Mouse (Mus musculus) embryonic facial prominence, embryonic 10.5 days (tissue): ENCODE data around the gene Sfrp5. TPM values are rescaled to one million over a fixed set of nuclear protein-coding genes. Genes with fewer than 3 reads are reported as not detected.

Experiments used
- DNase-seq: peaks from one replicate; pipeline ENCODE4 v3.0.0-alpha.2; 2017; ENCODE audit warnings: low spot score
- H3K27ac ChIP-seq: fragments of 300-500 bp; sonication (generic); replicated peaks from 2 replicates; pipeline ENCODE4 v1.5.1; 2016; ENCODE audit warnings: mild to moderate bottlenecking
- H3K27me3 ChIP-seq: fragments of 300-500 bp; sonication (generic); replicated peaks from 2 replicates; pipeline ENCODE4 v1.6.1; 2016; ENCODE audit warnings: low read depth, mild to moderate bottlenecking; ENCODE audit not compliant: poor library complexity, severe bottlenecking
- H3K36me3 ChIP-seq: fragments of 300-500 bp; sonication (generic); replicated peaks from 2 replicates; pipeline ENCODE4 v1.6.1; 2016; ENCODE audit warnings: mild to moderate bottlenecking, moderate library complexity
- H3K4me1 ChIP-seq: fragments of 300-500 bp; sonication (generic); 2 replicates; pipeline ENCODE4 v1.6.1; 2016
- H3K4me3 ChIP-seq: fragments of 300-500 bp; sonication (generic); 2 replicates; pipeline ENCODE4 v1.5.1; 2016; ENCODE audit warnings: mild to moderate bottlenecking, moderate library complexity
- H3K9me3 ChIP-seq: fragments of 300-500 bp; sonication (generic); 2 replicates; pipeline ENCODE4 v1.6.1; 2016; ENCODE audit warnings: mild to moderate bottlenecking
- WGBS: fragments of 180-500 bp; shearing (Covaris S2); methylation state at CpG from one replicate; pipeline ENCODE4 v1.1.7; 2016; 5-methylcytosine and 5-hydroxymethylcytosine counted together
- polyA plus RNA-seq: library from polyadenylated mRNA; unstranded; fragments of >200 nt; fragmentation: Nextera tagmentation; extraction: Ambion mirVana; gene quantifications from 2 replicates; pipeline ENCODE4 v1.2.1, GENCODE M21; 2016

Sfrp5 gene
- 0.58 and 0.72 TPM in 2 replicates for polyA plus RNA-seq

DNA sequence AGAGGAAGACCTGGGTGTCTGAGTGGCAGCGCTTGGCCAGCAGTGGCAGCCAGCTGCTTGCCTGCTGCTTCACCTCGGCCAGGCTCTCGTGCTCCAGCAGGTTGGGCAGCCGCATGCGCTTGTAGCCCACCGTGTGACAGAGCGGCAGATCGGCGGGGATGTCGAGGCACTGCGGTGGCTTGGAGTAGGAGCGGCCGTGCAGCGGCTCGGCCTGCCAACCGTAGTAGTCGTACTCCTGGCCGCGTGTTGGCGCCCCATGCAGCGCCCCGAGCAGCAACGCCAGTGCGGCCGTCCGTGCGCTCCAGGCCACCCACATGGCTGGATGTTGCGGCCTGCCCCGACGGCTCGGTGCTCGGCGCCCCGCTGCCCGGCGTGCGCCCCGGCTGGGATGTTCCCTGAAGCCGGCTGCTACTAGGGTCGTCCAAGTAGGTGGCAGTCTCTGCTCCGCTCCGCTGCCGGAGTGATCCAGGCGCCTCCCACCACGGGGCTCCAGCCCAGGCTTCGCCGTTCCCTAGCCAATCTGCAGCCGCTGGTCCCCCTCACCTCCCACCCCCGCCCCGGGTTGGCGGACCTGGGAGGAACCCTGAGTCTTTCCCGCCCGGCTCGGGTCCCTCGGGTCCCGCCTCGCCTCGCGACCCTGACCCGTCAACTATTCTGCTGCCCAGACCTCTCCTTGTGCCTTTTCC lies at the start of gene Sfrp5:
Sfrp5 (minus strand) TSS at position 557 of the 686 bp plus-strand sequence.
- WGBS, result 1% methylated on average over 60 of the region's 60 CpGs
- DNase-seq, result peak; percentile 65
- H3K27ac ChIP-seq, result no peak within 1 kb of the TSS

DNA sequence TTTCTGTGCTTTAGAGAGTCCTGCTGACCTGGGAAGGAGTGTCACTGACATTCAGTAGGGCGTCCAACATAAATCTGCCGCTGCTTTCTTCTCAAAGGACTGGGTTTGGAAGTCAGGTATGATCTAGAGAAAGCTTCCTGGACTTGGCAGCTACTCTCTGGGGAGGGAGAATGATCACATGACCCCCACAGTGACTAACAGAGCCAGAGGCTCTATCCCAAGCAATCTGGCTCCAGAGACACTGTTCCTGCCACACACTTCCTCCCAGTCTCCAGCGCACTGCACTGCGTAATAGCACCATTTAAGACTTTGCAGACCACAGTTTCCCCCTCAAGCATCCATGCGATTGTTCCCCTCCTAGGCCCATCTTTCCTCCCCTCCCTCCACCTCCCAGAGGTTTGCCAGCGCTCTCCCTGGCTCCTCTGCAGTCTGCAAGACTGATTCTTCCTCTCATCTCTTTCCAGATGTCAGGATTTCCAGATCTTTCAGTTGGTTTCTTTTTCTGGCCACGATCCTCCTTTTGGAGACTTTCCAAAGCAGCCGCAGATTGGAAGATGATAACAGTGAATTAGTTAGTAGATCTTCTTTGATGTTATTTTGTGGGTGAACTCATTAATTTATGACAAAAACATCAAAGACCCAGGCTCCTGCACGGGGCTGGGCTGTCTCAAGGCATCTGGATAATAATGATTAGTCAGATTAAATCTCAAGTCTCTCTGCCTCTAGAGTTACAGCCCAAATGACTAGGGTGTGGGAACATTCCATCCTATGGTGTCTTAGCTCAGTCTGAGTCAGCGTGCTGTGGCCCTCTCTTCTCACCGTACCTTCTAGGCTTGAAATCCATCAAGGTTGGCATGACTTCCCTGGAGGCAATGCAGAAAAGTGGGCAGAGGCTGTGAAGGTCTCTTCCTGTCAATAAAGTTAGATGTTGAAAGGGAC lies 48.2 kb upstream of the Sfrp5 start:
- no peak for DNase-seq
- Histone ChIP-seq H3K4me1 (peaks cover 2% of the 10 kb centered on the region; the same call in 1 of the 2 replicates), H3K27me3 (peaks cover 25% of the 10 kb centered on the region), H3K9me3 (no peaks in the 10 kb centered on the region), H3K4me3 (no peak overlapping the region), H3K27ac (no peak overlapping the region), H3K36me3 (no peaks in the 10 kb centered on the region)
- 75% methylated on average over 11 of the region's 11 CpGs for WGBS

More for the DNA sequence above, at the start of gene Sfrp5:
- Histone ChIP-seq H3K27me3 (peaks cover 91% of the 10 kb centered on the region), H3K4me3 (peak within 1 kb of the TSS; percentile 51), H3K36me3 (no peaks in the 10 kb centered on the region), H3K4me1 (peaks cover 31% of the 10 kb centered on the region), H3K9me3 (0 out of 2 replicates have a peak, but pooled peaks cover 4% of the 10 kb centered on the region)

DNA sequence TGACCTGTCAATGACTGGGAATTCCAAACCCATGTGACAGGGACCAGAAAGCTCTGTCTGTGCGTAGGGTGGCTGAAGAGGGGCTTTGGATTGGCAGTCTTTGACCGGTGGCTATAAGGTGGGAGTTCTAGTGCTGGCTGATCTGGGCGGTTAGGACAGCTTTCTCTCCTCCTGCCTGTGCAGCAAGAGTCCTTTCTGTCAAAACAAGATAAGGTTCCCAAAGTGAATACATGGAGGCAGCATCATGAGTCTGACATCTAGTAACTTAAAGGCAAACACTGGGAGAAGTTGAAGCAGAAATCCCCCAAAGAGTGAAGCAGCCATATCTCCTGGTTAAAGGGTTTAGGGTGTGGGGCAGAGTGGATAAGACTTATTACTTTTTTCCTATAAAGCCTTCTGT lies 45.5 kb upstream of the Sfrp5 start, which contains the start of gene Golga7b:
Golga7b (plus strand) TSS at position 56 of the 400 bp plus-strand sequence.
- H3K27me3 ChIP-seq, result no peaks in the 10 kb centered on the region
- no peaks in the 10 kb centered on the region for H3K9me3 ChIP-seq
- H3K27ac ChIP-seq, result no peak within 1 kb of the TSS
- H3K36me3 ChIP-seq, result no peaks in the 10 kb centered on the region
- DNase-seq, result no peak
- WGBS, result 84% methylated on average over 3 of the region's 3 CpGs
- H3K4me1 ChIP-seq, result peaks cover 2% of the 10 kb centered on the region; the same call in 1 of the 2 replicates
- H3K4me3 ChIP-seq, result no peak within 1 kb of the TSS

DNA sequence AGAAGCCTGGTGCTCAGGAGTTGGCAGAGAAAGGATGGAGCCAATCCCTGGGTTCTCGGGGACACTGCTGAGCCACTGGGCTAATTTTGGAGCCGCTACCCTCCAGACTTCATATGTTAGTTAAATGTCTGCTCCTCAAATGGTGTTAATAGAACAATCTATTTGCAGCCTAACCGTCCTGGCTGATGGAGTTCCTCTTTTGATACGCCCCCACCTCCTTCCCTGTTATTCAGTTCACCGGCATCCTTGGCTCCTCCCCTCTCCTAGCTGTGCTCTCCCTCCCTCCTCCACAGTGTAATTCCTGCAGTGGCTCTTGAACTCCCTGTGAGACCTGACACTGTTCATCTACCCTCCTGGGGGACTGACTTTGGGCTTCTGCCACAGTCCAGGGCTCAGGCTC lies 44.6 kb upstream of the Sfrp5 start:
- peaks cover 8% of the 10 kb centered on the region for H3K4me1 ChIP-seq
- 47% methylated on average over 5 of the region's 5 CpGs for WGBS
- H3K4me3 ChIP-seq, result no peak overlapping the region
- H3K36me3 ChIP-seq, result no peaks in the 10 kb centered on the region
- no peaks in the 10 kb centered on the region for H3K9me3 ChIP-seq
- no peak for DNase-seq
- no peak overlapping the region for H3K27ac ChIP-seq
- no peaks in the 10 kb centered on the region for H3K27me3 ChIP-seq

DNA sequence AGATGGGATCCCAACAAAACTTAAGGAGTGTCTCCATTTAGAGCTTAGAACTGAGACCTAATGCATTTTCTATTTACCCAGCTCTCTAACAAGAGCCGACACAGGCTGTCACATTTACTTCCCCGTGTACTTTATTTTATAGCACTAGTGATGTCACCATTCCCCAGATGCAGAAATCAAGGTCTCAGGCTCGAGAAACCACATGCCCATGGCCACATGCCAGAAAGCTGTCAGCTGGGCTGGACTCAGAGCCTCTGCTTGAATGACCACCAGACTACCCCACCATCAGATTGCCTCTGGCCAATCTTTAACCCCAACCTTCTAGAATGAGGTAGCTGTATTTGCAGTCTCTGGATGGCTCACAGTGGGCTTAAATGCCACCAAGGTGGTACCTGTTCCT lies 41.3 kb upstream of the Sfrp5 start:
- H3K4me1 ChIP-seq, result peaks cover 15% of the 10 kb centered on the region
- no peaks in the 10 kb centered on the region for H3K36me3 ChIP-seq
- no peak overlapping the region for H3K27ac ChIP-seq
- 79% methylated on average over 3 of the region's 3 CpGs for WGBS
- H3K4me3 ChIP-seq, result no peak overlapping the region
- H3K27me3 ChIP-seq, result no peaks in the 10 kb centered on the region
- H3K9me3 ChIP-seq, result no peaks in the 10 kb centered on the region
- no peak for DNase-seq

DNA sequence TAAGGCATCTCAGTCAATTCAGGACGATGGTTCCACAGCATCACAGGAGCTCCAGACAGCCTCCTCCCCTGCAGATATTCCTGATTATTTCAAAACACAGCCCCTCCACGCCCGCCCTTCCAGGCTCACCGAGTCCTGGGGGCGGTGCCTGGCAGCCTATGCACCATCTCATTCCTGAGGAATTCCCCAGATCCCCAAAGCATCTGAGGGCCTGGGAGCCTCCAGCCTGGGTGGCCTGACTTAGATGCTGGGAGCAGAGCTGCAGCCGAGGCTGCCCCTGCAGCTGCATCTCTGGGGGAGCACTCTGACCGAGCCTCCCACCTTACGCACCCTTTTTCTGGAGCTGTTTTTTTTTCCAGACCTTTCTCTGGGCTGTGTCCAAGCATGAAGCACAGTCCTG lies 38.8 kb upstream of the Sfrp5 start:
- 61% methylated on average over 8 of the region's 8 CpGs for WGBS

DNA sequence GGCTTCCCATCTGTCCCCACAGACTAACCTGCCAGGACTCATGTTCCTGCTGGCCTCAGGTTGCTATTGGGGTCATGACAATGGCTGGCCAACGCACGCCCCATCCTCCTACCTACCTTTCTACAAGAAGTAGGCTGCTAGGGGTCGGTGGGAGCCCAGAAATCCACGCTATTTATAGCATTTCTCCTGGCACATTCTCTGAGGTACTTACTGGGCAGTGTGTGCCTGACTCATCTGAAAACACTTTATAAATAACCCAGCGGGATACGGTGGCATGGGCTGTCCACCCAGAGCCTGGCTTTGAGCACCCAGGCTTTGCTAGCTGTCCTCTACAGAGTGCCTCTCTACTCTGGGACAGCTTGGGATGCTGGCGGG lies 36.3 kb upstream of the Sfrp5 start:
- no peak overlapping the region for H3K27ac ChIP-seq
- DNase-seq, result no peak
- no peaks in the 10 kb centered on the region for H3K9me3 ChIP-seq
- no peak overlapping the region for H3K4me3 ChIP-seq
- WGBS, result 70% methylated on average over 7 of the region's 7 CpGs
- no peaks in the 10 kb centered on the region for H3K36me3 ChIP-seq
- H3K27me3 ChIP-seq, result no peaks in the 10 kb centered on the region
- peaks cover 22% of the 10 kb centered on the region for H3K4me1 ChIP-seq

More for the DNA sequence above, 38.8 kb upstream of the Sfrp5 start:
- no peak overlapping the region for H3K4me3 ChIP-seq
- no peaks in the 10 kb centered on the region for H3K27me3 ChIP-seq
- H3K4me1 ChIP-seq, result peaks cover 22% of the 10 kb centered on the region
- DNase-seq, result no peak
- no peaks in the 10 kb centered on the region for H3K9me3 ChIP-seq
- no peak overlapping the region for H3K27ac ChIP-seq
- no peaks in the 10 kb centered on the region for H3K36me3 ChIP-seq

DNA sequence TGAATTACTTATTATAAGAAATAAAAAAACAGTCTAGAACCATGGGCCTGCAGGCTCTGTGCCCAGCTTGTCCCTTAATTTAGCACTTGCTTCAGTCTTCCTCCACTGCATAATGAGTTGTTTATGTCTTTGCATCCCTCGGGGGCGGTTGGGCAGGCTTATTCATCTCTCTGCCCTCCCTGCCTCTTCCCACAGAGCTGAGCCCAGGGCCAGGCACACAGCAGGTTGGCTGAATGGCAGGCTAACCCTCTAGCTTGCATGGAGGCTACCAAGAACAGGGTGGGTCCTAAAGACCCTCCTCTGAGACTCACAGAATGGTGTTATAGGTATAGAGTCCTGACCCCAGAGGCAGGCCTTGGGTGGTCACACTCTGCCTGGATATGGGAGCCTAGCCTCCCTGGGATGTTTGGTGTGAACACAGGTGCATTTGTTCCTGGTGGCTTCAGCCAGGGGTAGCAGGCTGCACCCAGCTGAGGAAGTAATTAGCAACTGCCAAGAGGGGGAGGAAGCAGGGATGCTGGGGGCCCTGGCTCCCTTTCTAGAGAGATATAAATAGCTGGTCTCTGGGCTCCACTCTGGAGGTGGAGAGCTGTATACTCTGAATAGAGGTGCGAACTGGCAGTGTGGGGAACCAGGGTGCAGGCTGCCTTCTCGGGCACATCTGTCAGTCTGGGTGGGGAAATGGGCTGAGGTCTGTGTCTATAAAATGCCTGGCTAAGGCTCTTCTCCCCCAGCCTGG lies 35.7 kb upstream of the Sfrp5 start:
- Histone ChIP-seq H3K4me1 (peaks cover 22% of the 10 kb centered on the region), H3K9me3 (no peaks in the 10 kb centered on the region), H3K4me3 (no peak overlapping the region), H3K27ac (no peak overlapping the region), H3K36me3 (no peaks in the 10 kb centered on the region), H3K27me3 (no peaks in the 10 kb centered on the region)
- 19% methylated on average over 4 of the region's 4 CpGs for WGBS
- no peak for DNase-seq

DNA sequence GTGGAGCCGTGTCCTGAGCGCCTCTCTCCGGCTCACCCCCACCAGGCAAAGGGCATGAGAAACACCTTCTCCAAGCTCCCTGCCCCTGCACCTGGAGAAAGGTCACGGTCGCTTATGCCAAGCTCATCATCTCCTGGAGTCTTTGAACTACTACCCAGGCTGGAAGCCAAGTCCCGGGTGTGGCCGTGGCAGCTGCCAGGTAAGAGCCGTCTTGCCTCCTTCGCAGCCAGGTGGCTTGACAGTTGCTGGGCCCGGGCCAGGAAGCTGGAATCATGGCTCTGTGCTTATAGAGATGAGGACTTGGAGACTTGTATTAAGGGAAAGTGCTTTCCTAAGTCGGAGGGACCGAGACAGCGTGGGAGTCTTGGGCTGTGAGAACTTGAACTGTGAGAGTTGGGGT lies 28.9 kb upstream of the Sfrp5 start:
- WGBS, result 91% methylated on average over 13 of the region's 13 CpGs
- Histone ChIP-seq H3K27me3 (no peaks in the 10 kb centered on the region), H3K27ac (no peak overlapping the region), H3K4me1 (no peaks in the 10 kb centered on the region), H3K4me3 (no peak overlapping the region), H3K9me3 (no peaks in the 10 kb centered on the region), H3K36me3 (no peaks in the 10 kb centered on the region)
- DNase-seq, result no peak

DNA sequence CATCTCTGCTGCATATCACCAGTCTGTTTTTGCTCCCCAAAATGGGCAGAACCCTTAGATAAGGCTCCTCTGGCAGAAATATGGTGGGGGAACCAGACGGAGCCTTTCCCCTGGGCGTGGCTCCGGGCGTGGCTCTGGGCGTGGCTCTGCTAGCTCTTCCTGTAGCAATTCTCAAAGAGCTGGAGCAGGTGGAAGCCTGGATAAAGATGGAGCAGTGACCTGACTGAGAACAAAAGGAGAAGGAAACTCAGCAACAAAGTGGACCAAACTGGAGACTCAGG lies 28.2 kb upstream of the Sfrp5 start:
- 76% methylated on average over 5 of the region's 5 CpGs for WGBS

DNA sequence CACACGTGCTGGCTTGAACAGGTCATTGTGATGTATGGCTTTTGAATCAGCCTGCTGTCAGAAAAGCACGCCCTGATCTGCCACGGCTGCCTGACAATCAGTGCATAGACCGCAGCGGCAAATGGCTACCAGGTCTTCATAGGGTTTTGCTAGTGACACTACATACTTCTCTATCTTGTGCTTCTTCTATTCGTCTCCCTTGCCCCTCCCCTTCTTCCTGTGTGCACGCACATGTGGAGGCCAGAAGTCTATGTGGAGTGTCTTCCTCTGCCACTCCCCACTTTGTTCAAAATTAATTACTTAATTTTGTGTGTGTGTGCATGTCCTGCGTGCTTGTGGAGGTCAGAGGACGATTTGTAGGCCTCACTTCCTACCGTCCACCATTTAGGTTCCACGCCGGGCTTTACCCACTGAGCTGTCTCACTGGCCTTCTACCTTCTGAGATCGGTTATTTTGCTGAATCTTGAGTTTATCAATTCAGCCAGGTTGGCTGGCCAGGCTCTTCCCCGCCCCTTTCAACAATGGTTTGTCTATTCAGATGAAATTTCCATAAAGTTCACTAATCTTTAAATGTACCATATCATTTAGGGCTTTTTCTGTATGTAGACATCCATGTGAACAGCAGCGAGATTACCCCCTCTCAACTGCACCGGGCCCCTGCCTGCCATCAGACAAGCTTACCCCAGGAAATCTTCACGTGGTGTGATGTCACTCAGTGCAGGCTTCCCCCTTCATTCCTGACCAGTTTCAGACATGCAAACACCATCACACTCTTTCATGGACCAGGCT lies 27.6 kb upstream of the Sfrp5 start:
- H3K4me3 ChIP-seq, result no peak overlapping the region
- no peak for DNase-seq
- H3K4me1 ChIP-seq, result no peaks in the 10 kb centered on the region
- H3K9me3 ChIP-seq, result no peaks in the 10 kb centered on the region
- no peak overlapping the region for H3K27ac ChIP-seq
- 83% methylated on average over 17 of the region's 17 CpGs for WGBS
- no peaks in the 10 kb centered on the region for H3K36me3 ChIP-seq
- H3K27me3 ChIP-seq, result no peaks in the 10 kb centered on the region

More for the DNA sequence above, 28.2 kb upstream of the Sfrp5 start:
- Histone ChIP-seq H3K36me3 (no peaks in the 10 kb centered on the region), H3K27me3 (no peaks in the 10 kb centered on the region), H3K4me3 (no peak overlapping the region), H3K9me3 (no peaks in the 10 kb centered on the region), H3K27ac (no peak overlapping the region), H3K4me1 (no peaks in the 10 kb centered on the region)
- DNase-seq, result no peak

DNA sequence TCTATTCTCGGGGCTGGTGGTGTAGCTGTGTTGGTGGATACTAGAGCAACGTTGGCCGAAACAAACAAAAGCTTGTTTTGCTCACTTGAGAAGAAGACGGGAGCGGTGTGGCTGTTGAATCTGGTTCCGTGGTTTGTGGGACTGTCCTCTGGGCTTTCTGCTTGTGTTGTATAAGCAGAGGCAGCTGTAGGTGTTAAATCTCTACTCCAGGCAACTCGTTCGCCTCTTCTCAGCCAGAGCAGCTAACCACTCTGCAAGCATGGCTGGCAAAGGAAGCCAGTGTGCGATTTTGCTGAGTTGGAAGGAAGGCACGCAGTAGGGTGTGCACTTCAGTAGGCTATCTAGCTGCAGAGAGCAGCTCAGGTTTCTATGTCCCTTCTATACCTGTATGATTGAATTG lies 24.4 kb upstream of the Sfrp5 start:
- H3K36me3 ChIP-seq, result no peaks in the 10 kb centered on the region
- DNase-seq, result no peak
- H3K4me1 ChIP-seq, result no peaks in the 10 kb centered on the region
- no peaks in the 10 kb centered on the region for H3K27me3 ChIP-seq
- H3K9me3 ChIP-seq, result no peaks in the 10 kb centered on the region
- WGBS, result 83% methylated on average over 10 of the region's 10 CpGs
- no peak overlapping the region for H3K4me3 ChIP-seq
- H3K27ac ChIP-seq, result no peak overlapping the region
